Mouse (Mus musculus) midbrain, embryonic 12.5 days (tissue): ENCODE measurements around the gene Sema4d. TPM values are rescaled to one million over a fixed set of nuclear protein-coding genes. Genes with fewer than 3 reads are reported as not detected.
"Not testable (repeated sequence)": the region's sequence is repeated elsewhere in the genome, so short reads cannot be mapped to it uniquely, and the experiment has no call there.

ENCODE experiments used
- ATAC-seq: fragments of 200-750 bp; cut with Nextera tagmentation; 2 replicates; pipeline ENCODE4 v1.8.0; 2017; ENCODE audit warnings: low read depth, moderate TSS enrichment, moderate library complexity; ENCODE audit not compliant: low FRiP score
- H3K27ac ChIP-seq: fragments of 300-500 bp; sonication (generic); replicated peaks from 2 replicates; pipeline ENCODE4 v1.5.1; 2016; ENCODE audit warnings: mild to moderate bottlenecking
- H3K27me3 ChIP-seq: fragments of 300-500 bp; sonication (generic); 2 replicates; pipeline ENCODE4 v1.6.1; 2016; ENCODE audit warnings: mild to moderate bottlenecking
- H3K36me3 ChIP-seq: fragments of 300-500 bp; sonication (generic); 2 replicates; pipeline ENCODE4 v1.6.1; 2016
- H3K4me1 ChIP-seq: fragments of 300-500 bp; sonication (generic); 2 replicates; pipeline ENCODE4 v1.6.1; 2016
- H3K4me2 ChIP-seq: fragments of 300-500 bp; sonication (generic); replicated peaks from 2 replicates; pipeline ENCODE4 v1.6.1; 2016; ENCODE audit warnings: mild to moderate bottlenecking, moderate library complexity
- H3K4me3 ChIP-seq: fragments of 300-500 bp; sonication (generic); 2 replicates; pipeline ENCODE4 v1.5.1; 2016; ENCODE audit warnings: mild to moderate bottlenecking
- H3K9ac ChIP-seq: fragments of 300-500 bp; sonication (generic); replicated peaks from 2 replicates; pipeline ENCODE4 v1.6.1; 2016; ENCODE audit warnings: mild to moderate bottlenecking, moderate library complexity
- H3K9me3 ChIP-seq: fragments of 300-500 bp; sonication (generic); 2 replicates; pipeline ENCODE4 v1.6.1; 2016; ENCODE audit warnings: mild to moderate bottlenecking
- WGBS: fragments of 180-500 bp; shearing (Covaris S2); methylation state at CpG from one replicate; pipeline ENCODE4 v1.1.7; 2016; 5-methylcytosine and 5-hydroxymethylcytosine counted together
- polyA plus RNA-seq: library from polyadenylated mRNA; unstranded; fragments of >200 nt; fragmentation: Nextera tagmentation; extraction: Ambion mirVana; gene quantifications from 2 replicates; pipeline ENCODE4 v1.2.1, GENCODE M21; 2016

The Sema4d gene
- polyA plus RNA-seq, 1 experiment from 2014 or later, result 4.9 TPM

DNA sequence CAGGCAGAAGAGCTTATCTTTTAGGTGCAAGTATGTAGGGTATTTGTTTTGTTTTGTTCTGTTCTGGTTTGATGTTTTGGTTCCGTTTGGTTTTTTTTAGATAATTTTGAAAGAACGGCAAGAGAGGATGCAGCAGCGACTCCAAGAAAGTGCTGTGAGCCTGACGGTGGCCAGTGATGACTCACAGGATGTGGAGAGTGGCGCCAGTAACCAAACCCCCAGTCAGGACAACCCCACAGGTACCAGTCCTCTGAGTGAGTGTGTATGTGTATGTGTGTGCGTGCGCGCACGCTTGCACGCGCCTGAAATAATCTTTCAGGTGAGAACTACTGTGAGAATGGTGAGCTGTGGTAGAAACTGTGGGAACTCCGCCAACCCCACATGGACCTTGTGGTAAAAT lies 116.5 kb downstream of the Sema4d start:
- H3K4me1 ChIP-seq, result no peaks in the 10 kb centered on the region
- H3K36me3 ChIP-seq, result peaks cover 92% of the 10 kb centered on the region
- H3K4me3 ChIP-seq, result no peak overlapping the region
- no peak overlapping the region for H3K9ac ChIP-seq
- H3K4me2 ChIP-seq, result no peak overlapping the region
- H3K9me3 ChIP-seq, result no peaks in the 10 kb centered on the region
- H3K27me3 ChIP-seq, result no peaks in the 10 kb centered on the region
- WGBS, result 95% methylated on average over 12 of the region's 12 CpGs
- no peak overlapping the region for H3K27ac ChIP-seq
- ATAC-seq, result no peak

DNA sequence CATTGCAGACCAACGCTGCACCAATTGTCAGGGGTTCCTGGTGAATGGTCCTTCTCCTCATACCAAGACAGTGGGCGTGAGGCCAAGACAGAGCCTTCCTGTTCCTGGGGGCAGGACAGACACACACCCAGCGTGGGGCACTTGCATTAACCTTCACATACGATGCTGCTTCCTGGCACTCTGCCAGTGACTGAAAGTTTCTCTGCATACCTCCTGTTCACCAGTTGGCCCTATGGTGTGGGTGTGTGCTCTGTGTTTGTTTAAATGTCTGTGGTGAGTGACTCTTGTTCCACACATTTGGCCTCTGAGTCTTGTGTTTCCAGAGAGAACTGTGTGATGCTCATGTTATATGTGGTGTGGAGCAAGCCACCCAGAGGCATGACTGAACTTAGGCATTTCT lies 116.9 kb downstream of the Sema4d start:
- Histone ChIP-seq H3K4me1 (no peaks in the 10 kb centered on the region), H3K9ac (no peak overlapping the region), H3K4me3 (no peak overlapping the region), H3K27me3 (no peaks in the 10 kb centered on the region), H3K36me3 (peaks cover 91% of the 10 kb centered on the region), H3K9me3 (no peaks in the 10 kb centered on the region), H3K27ac (no peak overlapping the region), H3K4me2 (no peak overlapping the region)
- 89% methylated on average over 4 of the region's 4 CpGs for WGBS
- no peak for ATAC-seq

GRCm38 (mm10) chr13:51668195-51668594 lies 125.4 kb downstream of the Sema4d start:
- H3K27ac ChIP-seq, H3K4me3 ChIP-seq, H3K9me3 ChIP-seq, H3K4me1 ChIP-seq, H3K27me3 ChIP-seq, ATAC-seq, H3K9ac ChIP-seq, H3K4me2 ChIP-seq: not testable (repeated sequence)
- H3K36me3 ChIP-seq, result peaks cover 84% of the 10 kb centered on the region
- 92% methylated on average over 12 of the region's 12 CpGs for WGBS

GRCm38 (mm10) chr13:51663561-51663960 lies 130.0 kb downstream of the Sema4d start:
- H3K9ac ChIP-seq, result no peak overlapping the region
- H3K4me1 ChIP-seq, result no peaks in the 10 kb centered on the region
- no peak overlapping the region for H3K27ac ChIP-seq
- H3K27me3 ChIP-seq, result no peaks in the 10 kb centered on the region
- peaks cover 92% of the 10 kb centered on the region for H3K36me3 ChIP-seq
- no peak overlapping the region for H3K4me2 ChIP-seq
- no peak overlapping the region for H3K4me3 ChIP-seq
- H3K9me3 ChIP-seq, result no peaks in the 10 kb centered on the region
- 93% methylated on average over 2 of the region's 2 CpGs for WGBS
- ATAC-seq, result no peak

DNA sequence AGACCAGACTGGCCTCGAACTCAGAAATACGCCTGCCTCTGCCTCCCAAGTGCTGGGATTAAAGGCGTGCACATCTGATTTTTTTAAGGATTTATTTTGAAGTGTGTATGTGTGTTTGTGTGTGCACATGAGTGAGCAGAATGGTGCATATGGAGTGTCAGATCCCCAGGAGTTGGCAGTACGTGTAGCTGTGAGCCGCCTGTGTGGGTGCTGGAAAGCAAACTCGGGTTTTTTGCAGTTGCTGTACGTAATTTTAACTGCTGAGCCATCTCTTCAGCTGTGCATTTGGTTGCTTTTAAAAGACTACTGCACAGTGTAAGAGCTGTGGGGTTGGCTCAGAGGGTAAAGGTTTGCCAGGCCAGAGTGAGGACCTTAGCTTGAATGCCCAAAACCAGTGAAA lies 134.0 kb downstream of the Sema4d start:
- Histone ChIP-seq H3K9ac (no peak overlapping the region), H3K4me2 (no peak overlapping the region), H3K4me1 (no peaks in the 10 kb centered on the region), H3K9me3 (no peaks in the 10 kb centered on the region), H3K4me3 (no peak overlapping the region), H3K36me3 (peaks cover 92% of the 10 kb centered on the region), H3K27ac (no peak overlapping the region), H3K27me3 (no peaks in the 10 kb centered on the region)
- WGBS, result 96% methylated on average over 7 of the region's 7 CpGs
- ATAC-seq, result no peak

DNA sequence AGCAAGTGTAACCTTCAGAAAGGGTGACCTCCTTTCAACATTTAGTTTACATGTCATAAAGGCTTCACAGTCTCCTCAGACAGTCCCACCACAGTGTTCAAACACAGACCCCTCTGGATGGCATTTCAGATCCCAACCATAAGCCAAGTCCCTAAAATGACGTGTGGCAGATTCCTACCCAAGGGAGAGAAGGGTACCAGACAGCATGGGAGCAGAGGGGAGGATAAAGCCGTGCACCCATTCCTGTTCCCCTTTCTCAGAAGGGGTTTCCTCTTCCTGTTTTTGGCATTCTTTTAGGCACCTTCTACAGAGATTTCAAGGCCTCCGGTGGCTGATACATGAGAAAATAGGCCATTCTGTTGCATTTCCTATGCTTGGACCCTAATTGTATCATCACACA lies 135.5 kb downstream of the Sema4d start:
- Histone ChIP-seq H3K27me3 (no peaks in the 10 kb centered on the region), H3K36me3 (peaks cover 92% of the 10 kb centered on the region), H3K4me3 (no peak overlapping the region), H3K9ac (no peak overlapping the region), H3K4me2 (no peak overlapping the region), H3K27ac (no peak overlapping the region), H3K4me1 (no peaks in the 10 kb centered on the region), H3K9me3 (no peaks in the 10 kb centered on the region)
- no peak for ATAC-seq
- 88% methylated on average over 3 of the region's 3 CpGs for WGBS

DNA sequence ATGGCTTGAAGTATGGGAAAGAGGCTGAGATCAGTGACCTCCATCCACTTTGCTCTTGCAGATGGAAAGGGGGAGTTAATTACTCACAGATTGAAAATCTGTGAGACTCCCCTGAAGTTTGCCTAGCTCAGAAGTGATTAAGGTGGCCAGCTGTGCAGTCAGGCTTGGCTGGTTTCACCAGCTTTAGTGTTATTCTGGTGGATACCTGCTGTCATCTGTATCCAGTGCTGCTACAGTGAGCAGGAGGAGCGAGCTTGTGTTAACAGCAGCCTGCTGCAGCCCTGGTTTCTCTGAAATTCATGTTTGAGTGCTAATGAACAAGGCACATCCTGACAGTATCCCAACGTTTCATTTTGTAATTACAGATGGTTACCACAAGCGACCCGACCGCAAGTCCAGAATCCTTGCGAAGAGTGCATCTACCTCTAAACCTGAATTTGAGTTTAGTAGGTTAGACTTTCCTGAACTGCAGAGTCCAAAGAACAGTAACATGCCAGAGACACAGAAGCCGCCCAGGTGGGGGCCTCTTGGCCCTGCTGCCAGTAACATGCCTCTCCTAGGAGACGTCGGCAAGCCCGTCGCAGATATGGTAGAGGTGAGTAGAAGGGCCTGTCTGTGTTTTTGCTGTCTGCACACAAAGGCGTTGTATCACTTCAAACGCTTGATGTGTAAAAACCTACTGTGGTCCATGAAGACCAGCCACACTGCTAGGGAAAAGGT lies 136.9 kb downstream of the Sema4d start:
- Histone ChIP-seq H3K36me3 (peaks cover 85% of the 10 kb centered on the region), H3K9ac (no peak overlapping the region), H3K4me2 (no peak overlapping the region), H3K27ac (no peak overlapping the region), H3K4me3 (no peak overlapping the region), H3K4me1 (peaks cover 4% of the 10 kb centered on the region; the same call in 1 of the 2 replicates), H3K9me3 (no peaks in the 10 kb centered on the region), H3K27me3 (no peaks in the 10 kb centered on the region)
- 97% methylated on average over 13 of the region's 13 CpGs for WGBS
- ATAC-seq, result no peak

GRCm38 (mm10) chr13:51653961-51654360 lies 139.6 kb downstream of the Sema4d start:
- Histone ChIP-seq H3K27ac (no peak overlapping the region), H3K9me3 (no peaks in the 10 kb centered on the region), H3K27me3 (no peaks in the 10 kb centered on the region), H3K9ac (no peak overlapping the region), H3K4me1 (peaks cover 13% of the 10 kb centered on the region), H3K4me3 (no peak overlapping the region), H3K36me3 (peaks cover 63% of the 10 kb centered on the region), H3K4me2 (no peak overlapping the region)
- 94% methylated on average over 9 of the region's 9 CpGs for WGBS
- ATAC-seq, result no peak

DNA sequence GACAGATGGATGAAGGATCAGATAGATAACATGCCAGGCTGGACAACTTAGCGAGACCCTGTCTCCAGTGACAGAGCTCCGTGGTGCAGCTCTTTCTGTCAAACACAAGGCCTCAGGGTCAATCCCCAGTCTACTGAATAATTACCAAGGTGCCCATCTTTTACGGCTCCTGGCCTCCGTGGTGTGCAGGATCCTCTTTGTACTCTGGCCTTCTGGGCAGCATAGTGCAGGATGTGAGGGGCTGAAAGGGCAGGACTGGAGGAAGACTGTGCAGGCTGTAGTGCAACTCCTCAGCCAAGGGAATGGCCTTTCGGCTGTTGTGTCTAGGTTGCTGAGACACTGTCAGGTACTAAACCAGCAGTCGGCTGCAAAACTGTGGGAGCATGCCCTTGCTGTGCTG lies 140.4 kb downstream of the Sema4d start:
- no peaks in the 10 kb centered on the region for H3K27me3 ChIP-seq
- H3K36me3 ChIP-seq, result peaks cover 55% of the 10 kb centered on the region
- no peak overlapping the region for H3K4me3 ChIP-seq
- H3K9ac ChIP-seq, result no peak overlapping the region
- H3K4me2 ChIP-seq, result no peak overlapping the region
- 93% methylated on average over 6 of the region's 6 CpGs for WGBS
- H3K27ac ChIP-seq, result no peak overlapping the region
- no peak for ATAC-seq
- H3K4me1 ChIP-seq, result peaks cover 19% of the 10 kb centered on the region
- H3K9me3 ChIP-seq, result no peaks in the 10 kb centered on the region

DNA sequence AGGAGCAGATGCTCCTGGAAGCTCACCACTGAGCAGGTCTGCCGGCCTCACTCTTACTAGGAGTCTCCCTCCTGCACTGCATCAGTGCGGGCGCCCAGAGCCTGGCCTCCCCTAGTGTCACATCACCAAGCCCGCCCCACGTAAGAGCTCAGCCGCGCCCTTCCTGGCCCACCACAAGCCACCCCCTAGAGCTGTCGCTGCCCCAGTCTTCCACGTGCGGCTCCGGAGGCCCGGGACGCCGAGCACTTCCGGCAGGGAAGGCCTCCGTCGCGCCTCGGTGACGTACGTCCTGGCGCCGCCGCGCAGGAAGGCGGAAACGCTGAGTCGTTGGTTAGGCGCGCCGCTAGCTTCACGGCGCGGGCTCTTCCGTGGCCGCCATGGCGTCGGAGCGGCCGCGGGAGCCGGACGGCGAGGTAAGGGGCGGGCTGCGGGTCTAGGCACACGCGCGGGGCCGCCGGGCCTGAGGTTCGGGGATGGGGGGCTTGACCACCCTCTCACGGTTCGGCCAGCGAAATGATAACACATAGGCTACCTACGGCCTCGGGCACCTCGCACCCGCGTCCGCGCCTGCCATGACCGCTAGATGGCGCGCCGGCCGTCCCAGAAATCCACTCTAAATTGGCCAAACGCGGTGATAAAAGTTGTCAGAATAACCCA lies 142.0 kb downstream of the Sema4d start, which contains the start of gene Secisbp2:
Secisbp2 (plus strand) TSS at position 290 of the 657 bp plus-strand sequence.
- WGBS, result under 1% methylated on average over 69 of the region's 69 CpGs

DNA sequence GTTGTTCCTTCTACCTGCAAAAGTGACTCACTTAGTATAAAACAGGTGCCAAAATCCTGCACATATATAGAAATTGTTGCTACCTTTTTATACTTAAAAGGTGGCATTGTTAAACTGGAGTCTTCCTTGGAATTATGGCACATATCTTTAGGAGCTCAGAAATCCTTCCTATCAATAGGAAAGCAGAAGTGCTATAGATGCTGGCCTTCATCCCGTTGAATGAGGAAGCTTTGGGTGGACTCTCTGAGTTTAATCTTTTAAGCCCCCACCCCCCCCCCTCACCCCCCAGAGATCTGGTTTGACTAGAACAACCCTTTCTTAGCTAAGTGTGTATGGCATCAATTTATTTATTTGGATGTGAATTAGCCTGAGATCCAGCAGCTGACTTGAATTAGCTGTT lies 143.8 kb downstream of the Sema4d start:
- Histone ChIP-seq H3K4me2 (no peak overlapping the region), H3K9me3 (no peaks in the 10 kb centered on the region), H3K27ac (no peak overlapping the region), H3K27me3 (no peaks in the 10 kb centered on the region), H3K4me3 (no peak overlapping the region), H3K4me1 (peaks cover 36% of the 10 kb centered on the region), H3K36me3 (peaks cover 21% of the 10 kb centered on the region), H3K9ac (no peak overlapping the region)
- 47% methylated on average over 1 of the region's 1 CpGs for WGBS
- ATAC-seq, result no peak

More for the DNA sequence above, 142.0 kb downstream of the Sema4d start, which contains the start of gene Secisbp2:
- Histone ChIP-seq H3K4me3 (peak within 1 kb of the TSS; percentile 71), H3K4me2 (peak within 1 kb of the TSS; percentile 75), H3K9me3 (no peaks in the 10 kb centered on the region), H3K27me3 (no peaks in the 10 kb centered on the region), H3K9ac (peak within 1 kb of the TSS; percentile 67), H3K4me1 (peaks cover 35% of the 10 kb centered on the region), H3K27ac (peak within 1 kb of the TSS; percentile 84), H3K36me3 (peaks cover 38% of the 10 kb centered on the region)
- peak; percentile 96 for ATAC-seq

DNA sequence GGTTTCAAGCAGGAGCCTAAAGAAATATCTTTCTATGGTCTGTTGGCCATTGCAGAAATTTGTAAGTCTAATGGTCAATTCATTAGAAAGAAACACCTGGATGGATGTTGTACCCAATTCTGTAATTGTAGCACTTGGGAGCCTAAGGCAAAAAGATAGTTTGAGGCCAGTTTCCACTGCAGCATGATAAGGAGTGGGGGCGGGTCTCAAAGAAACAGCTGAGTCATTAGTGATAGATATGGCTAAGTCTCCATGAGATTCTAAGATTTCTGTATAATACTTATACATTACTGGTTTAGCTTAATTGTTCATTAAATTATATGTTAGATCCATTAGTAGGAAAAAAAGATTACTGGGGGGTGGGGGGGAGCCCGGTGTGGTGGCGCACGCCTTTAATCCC lies 145.3 kb downstream of the Sema4d start:
- Histone ChIP-seq H3K4me1 (peaks cover 36% of the 10 kb centered on the region), H3K9me3 (no peaks in the 10 kb centered on the region), H3K27me3 (no peaks in the 10 kb centered on the region), H3K36me3 (peaks cover 8% of the 10 kb centered on the region; the same call in 1 of the 2 replicates), H3K9ac (no peak overlapping the region), H3K4me3 (no peak overlapping the region), H3K4me2 (peak overlapping the region; percentile 69; the same call in 1 of the 2 replicates), H3K27ac (no peak overlapping the region)
- ATAC-seq, result no peak
- WGBS, result 89% methylated on average over 4 of the region's 4 CpGs
